ENCODE assay signal across 8 mouse cellular contexts in genomic region chr6:4747677-4748505, GRCm38 (mm10). TPM values are rescaled to one million over a fixed set of nuclear protein-coding genes. Genes with fewer than 3 reads are reported as not detected.
DNase-seq lines count a peak whose midpoint lies in the region.

No protein-coding gene starts in this region.

- peak; percentile 41 for DNase-seq in adrenal gland, postnatal 10 days
- DNase-seq in adrenal gland, postnatal 4 days (ENCODE audit: low spot score in 2 of 2): no peak
- peak; percentile 50 for DNase-seq in cerebellum, adult 9-10 months
- peak; percentile 36 to 71 for DNase-seq in frontal cortex, postnatal 36 days (ENCODE audit: low spot score in 2 of 2)
- peak; percentile 27 for DNase-seq in induced T-regulatory cell, adult 2 months (ENCODE audit: low read depth)
- DNase-seq in left cerebral cortex, adult 8-10 months (ENCODE audit: low spot score in 2 of 2): peak; percentile 42 to 45
- DNase-seq in lung, postnatal 36 days: peak; percentile 34
- peak; percentile 59 to 74 for DNase-seq in right cerebral cortex, postnatal 10 days (ENCODE audit: low spot score in 2 of 2)

RNA-seq across cellular contexts. Expression of gene Peg10, which starts 0.8 kb away (rescaled TPM):
- total RNA-seq in adrenal gland, postnatal 10 days (2021): 100 to 1,000 TPM; 283 to 299 TPM
- total RNA-seq in adrenal gland, postnatal 4 days (2021): 100 to 1,000 TPM; 493 to 517 TPM
- 10 to 100 TPM; 15.3 to 18.5 (median 16.4) TPM for total RNA-seq in left cerebral cortex, adult 8-10 months (2022)

RNA-seq across cellular contexts. Expression of gene Sgce, which starts 0.9 kb away (rescaled TPM):
- 10 to 100 TPM; 57.3 to 65.7 TPM for total RNA-seq in adrenal gland, postnatal 10 days (2021)
- total RNA-seq in adrenal gland, postnatal 4 days (2021): 10 to 100 TPM; 79.5 to 84.7 TPM
- total RNA-seq in left cerebral cortex, adult 8-10 months (2022): 10 to 100 TPM; 33.0 to 37.0 (median 35.7) TPM

Comparison
In these comparisons a context has a peak if more than half of its experiments do, and no peak if none do; other contexts are left out.
1. DNase-seq: peak in adrenal gland, postnatal 10 days (single experiment), cerebellum, adult 9-10 months (single experiment), frontal cortex, postnatal 36 days (2 of 2), induced T-regulatory cell, adult 2 months (single experiment), left cerebral cortex, adult 8-10 months (2 of 2), lung, postnatal 36 days (single experiment) and right cerebral cortex, postnatal 10 days (2 of 2); none in adrenal gland, postnatal 4 days (0 of 2).
2. RNA of gene Peg10, which starts 0.8 kb away (total RNA-seq): 493 to 517 TPM in adrenal gland, postnatal 4 days and 283 to 299 TPM in adrenal gland, postnatal 10 days; 15.3 to 18.5 TPM in left cerebral cortex, adult 8-10 months; every median in the first group is over 10 times any median in the second.